Mouse (Mus musculus) bone marrow, adult 2 months (tissue): ENCODE results near the gene Cxcl15.

ENCODE experiments used
- CTCF ChIP-seq: fragments of 200-500 bp; IDR thresholded peaks from 2 replicates; pipeline ENCODE4 v1.5.1; 2011; ENCODE audit warnings: low read length, control low read depth; ENCODE audit not compliant: control insufficient read depth, insufficient read depth
- POLR2A ChIP-seq: fragments of 200-500 bp; IDR thresholded peaks from 2 replicates; pipeline ENCODE4 v1.6.1; 2011; ENCODE audit warnings: low read depth, mild to moderate bottlenecking, control low read depth, low read length, borderline replicate concordance; ENCODE audit not compliant: control insufficient read depth

DNA sequence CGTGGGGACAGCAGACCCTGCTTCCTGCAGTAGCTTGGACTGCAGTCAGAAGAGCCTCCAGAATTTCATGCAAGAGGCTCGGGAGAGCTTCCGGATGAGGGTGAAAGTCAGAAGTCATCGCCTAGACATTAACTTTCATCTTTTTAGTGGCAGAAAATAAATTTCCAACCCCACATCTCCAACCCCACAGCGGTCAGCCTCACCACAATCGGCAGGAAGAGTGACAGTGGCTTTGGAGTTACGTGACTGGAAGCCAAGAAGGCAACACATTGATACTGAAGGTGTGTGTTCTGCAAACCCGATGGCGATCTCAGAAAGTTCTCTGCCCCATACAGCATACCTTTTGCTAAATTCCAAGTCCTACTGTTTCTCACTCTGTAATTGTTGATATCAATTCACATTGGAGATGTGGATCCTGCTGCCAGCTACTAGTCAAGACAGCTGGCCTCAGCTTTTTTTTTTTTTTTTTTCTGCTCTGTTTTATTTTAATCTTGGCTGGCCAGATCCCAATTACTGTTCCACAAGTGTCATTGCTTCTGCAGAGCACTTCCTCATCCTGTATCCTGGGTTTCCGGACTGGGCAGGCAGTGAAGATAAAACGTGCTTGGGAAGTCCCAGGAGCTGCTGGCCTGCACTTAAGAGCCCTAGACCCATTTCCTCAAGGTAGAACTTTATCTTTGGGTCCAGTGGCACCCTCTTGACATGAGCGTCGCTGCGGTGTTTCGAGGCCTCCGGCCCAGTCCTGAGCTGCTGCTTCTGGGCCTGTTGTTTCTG lies 22.3 kb upstream of the Cxcl15 start, which contains the start of gene Pf4:
- TF ChIP-seq CTCF (no peak), POLR2A (no peak)
